Mouse (Mus musculus): ENCODE results near the gene Sugt1. TPM values are rescaled to one million over a fixed set of nuclear protein-coding genes. Genes with fewer than 3 reads are reported as not detected.

Gene Sugt1
- polyA plus RNA-seq, 1 experiment, result 10.6 TPM

DNA sequence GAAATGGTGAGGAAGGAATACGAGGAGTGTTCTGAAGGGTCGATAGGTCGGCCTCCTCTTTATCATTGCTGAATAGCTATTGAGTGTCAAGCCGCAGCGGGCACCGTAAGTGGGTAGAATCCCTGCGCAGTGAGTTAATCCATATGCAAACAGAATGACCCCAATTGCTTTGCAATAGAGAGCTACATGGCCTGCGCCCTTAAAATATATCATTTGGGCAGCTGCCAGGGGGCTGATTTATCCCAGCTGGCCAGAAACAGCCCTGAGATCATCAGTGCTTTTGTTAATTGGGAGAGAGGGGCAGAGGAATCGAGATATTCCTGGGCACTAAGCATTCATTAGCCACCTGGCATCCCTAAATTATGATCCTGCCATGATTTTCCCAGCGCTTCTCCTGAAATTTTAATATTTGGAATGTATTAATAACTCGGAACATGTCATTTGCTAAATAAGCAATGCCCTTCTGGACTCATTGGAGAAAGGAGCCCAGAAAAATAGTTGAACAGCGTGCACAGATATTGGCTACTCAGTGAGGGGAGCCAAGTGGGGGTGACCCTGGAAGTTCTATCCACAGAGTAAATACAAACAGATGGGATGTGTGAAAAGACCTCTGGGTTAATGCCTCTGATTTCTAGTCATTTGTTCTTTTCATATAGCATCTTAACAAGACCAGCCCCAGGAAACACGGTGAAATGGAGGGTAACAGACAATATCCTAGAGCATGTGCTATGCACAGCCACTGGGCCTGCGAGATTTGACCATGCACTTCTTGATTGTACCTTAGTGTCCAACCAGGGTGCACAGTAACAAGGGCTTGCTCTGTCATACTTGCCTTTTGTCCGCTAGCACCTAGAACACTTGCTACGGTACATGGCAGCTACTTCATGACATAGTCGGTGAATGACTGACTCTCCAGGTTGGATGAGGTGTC, 85.9 kb downstream of the Sugt1 start:
- no peaks in the 10 kb centered on the region for H3K4me1 ChIP-seq (ENCODE audit: control insufficient read depth, insufficient read depth, low read length)
- no peaks in the 10 kb centered on the region for H3K36me3 ChIP-seq (ENCODE audit: control insufficient read depth, insufficient read depth, low read length)
- H3K27ac ChIP-seq (ENCODE audit: insufficient read depth, low read depth, low read length), result no peak overlapping the region
- DNase-seq, result no peak
- WGBS, result 58% methylated on average over 17 of the region's 17 CpGs
- H3K4me3 ChIP-seq (ENCODE audit: insufficient read depth, low read depth, low read length), result no peak overlapping the region
- TF ChIP-seq POLR2A (IDR thresholded peaks at IDR 0.05; ENCODE audit: low read depth, low read length) (no peak), CTCF (conservative IDR thresholded peaks at IDR 0.05; ENCODE audit: insufficient read depth, insufficient read length, low read depth, low read length) (no peak)
- no peaks in the 10 kb centered on the region for H3K27me3 ChIP-seq (replicated peaks; ENCODE audit: control insufficient read depth, insufficient read depth, low read length)

DNA sequence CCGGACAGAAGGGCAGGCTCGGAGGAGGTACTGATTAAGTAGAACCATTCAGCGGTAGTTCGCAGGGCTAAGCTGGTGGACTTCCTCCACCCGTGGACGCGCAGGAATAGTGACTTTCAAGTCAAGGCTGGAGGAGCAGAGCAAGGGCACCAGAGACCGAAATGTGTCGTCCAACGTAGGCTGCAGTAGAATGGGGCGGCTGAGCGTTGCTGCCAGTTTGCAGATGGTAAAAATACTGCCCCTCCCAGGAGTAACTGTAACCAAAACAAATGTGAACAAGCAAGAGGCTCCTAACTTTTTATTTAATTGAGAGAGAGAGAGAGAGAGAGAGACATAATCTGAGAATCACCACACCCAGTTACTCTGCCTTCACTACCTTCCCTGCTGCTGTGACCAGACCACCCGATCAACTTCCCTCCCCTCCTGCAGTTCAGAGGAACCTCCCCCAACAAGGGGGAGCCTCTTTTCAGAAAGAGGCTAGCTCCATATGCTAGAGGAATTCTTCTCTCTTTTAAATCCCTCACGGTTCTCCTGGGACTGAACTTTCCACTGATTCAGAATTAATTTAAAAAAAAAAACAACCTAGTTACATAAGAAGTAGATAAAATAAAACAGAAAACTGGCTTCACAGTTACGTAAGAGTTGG, 89.7 kb downstream of the Sugt1 start:
- 41% methylated on average over 15 of the region's 15 CpGs for WGBS
- no peak overlapping the region for H3K4me3 ChIP-seq (ENCODE audit: insufficient read depth, low read depth, low read length)
- TF ChIP-seq POLR2A (IDR thresholded peaks at IDR 0.05; ENCODE audit: low read depth, low read length) (no peak), CTCF (conservative IDR thresholded peaks at IDR 0.05; ENCODE audit: insufficient read depth, insufficient read length, low read depth, low read length) (no peak)
- no peaks in the 10 kb centered on the region for H3K4me1 ChIP-seq (ENCODE audit: control insufficient read depth, insufficient read depth, low read length)
- no peak for DNase-seq
- no peaks in the 10 kb centered on the region for H3K27me3 ChIP-seq (replicated peaks; ENCODE audit: control insufficient read depth, insufficient read depth, low read length)
- H3K27ac ChIP-seq (ENCODE audit: insufficient read depth, low read depth, low read length), result no peak overlapping the region
- H3K36me3 ChIP-seq (ENCODE audit: control insufficient read depth, insufficient read depth, low read length), result no peaks in the 10 kb centered on the region

DNA sequence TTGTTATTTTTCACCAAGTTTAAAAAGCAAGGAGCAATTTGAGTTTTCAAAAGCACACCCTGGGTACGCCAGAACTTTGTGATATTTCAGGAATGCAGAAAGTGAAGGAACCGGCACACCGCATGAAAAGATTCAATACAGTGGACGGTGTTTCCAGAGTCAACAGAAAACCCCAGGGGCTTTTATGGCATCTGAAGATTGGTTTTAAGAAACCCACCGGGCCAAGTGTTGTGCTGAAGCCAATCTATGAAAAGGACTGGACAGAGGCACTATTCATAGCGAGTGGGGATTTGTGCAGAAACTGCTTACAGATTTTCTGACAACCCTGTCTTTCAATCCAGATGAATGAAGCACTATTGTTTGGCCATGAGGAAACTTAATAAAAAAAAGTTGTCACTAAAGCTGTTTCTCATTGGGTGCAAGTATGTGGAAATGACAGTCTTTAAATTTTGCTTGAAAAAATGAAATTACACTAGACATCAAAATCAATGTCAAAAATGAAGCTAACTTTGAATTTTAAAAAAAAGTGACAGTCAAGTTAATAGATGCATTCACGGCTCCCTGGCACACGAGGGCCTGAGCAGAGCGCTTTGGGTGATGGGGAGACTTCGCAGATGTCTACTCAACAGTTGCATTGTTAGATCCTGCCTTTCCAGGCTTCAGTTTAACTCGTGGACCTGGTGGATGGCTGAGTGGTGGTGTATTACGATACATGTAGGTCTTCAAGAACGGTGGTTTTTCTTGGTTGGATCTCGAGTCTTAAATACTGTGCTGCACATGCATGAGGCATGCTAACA, 90.6 kb downstream of the Sugt1 start:
- H3K27ac ChIP-seq (ENCODE audit: insufficient read depth, low read depth, low read length), result no peak overlapping the region
- no peaks in the 10 kb centered on the region for H3K36me3 ChIP-seq (ENCODE audit: control insufficient read depth, insufficient read depth, low read length)
- H3K27me3 ChIP-seq (replicated peaks; ENCODE audit: control insufficient read depth, insufficient read depth, low read length), result no peaks in the 10 kb centered on the region
- H3K4me3 ChIP-seq (ENCODE audit: insufficient read depth, low read depth, low read length), result no peak overlapping the region
- no peak for DNase-seq
- TF ChIP-seq CTCF (conservative IDR thresholded peaks at IDR 0.05; ENCODE audit: insufficient read depth, insufficient read length, low read depth, low read length), result no peak
- TF ChIP-seq POLR2A (IDR thresholded peaks at IDR 0.05; ENCODE audit: low read depth, low read length), result no peak
- no peaks in the 10 kb centered on the region for H3K4me1 ChIP-seq (ENCODE audit: control insufficient read depth, insufficient read depth, low read length)
- WGBS, result 74% methylated on average over 14 of the region's 14 CpGs

- Histone ChIP-seq H3K4me1 (ENCODE audit: control insufficient read depth, insufficient read depth, low read length) (no peaks in the 10 kb centered on the region), H3K27me3 (replicated peaks; ENCODE audit: control insufficient read depth, insufficient read depth, low read length) (no peaks in the 10 kb centered on the region), H3K4me3 (ENCODE audit: insufficient read depth, low read depth, low read length) (no peak overlapping the region), H3K36me3 (ENCODE audit: control insufficient read depth, insufficient read depth, low read length) (no peaks in the 10 kb centered on the region), H3K27ac (ENCODE audit: insufficient read depth, low read depth, low read length) (no peak overlapping the region)
- TF ChIP-seq POLR2A (IDR thresholded peaks at IDR 0.05; ENCODE audit: low read depth, low read length), result no peak
- TF ChIP-seq CTCF (conservative IDR thresholded peaks at IDR 0.05; ENCODE audit: insufficient read depth, insufficient read length, low read depth, low read length), result no peak
- no peak for DNase-seq
- 63% methylated on average over 5 of the region's 5 CpGs for whole genome bisulfite sequencing
Observed at GRCm38 (mm10) chr14:79680652-79681051, 93.2 kb downstream of the Sugt1 start.

Other genes starting within 250 kb of the Sugt1 start
- gene Naa16, start 196.9 kb upstream of the Sugt1 start, polyA plus RNA-seq (2012; rRNA removed), result 1.5 and 3.1 TPM in 2 replicates
- 3.2 and 4.7 TPM in 2 replicates for gene Mtrf1, start 189.9 kb upstream of the Sugt1 start, polyA plus RNA-seq (2012; rRNA removed)
- gene Kbtbd7, start 161.2 kb upstream of the Sugt1 start, polyA plus RNA-seq (2012; rRNA removed), result 4.5 and 5.0 TPM in 2 replicates
- gene Kbtbd6, start 135.9 kb upstream of the Sugt1 start, polyA plus RNA-seq (2012; rRNA removed), result 0.14 and 0.15 TPM in 2 replicates
- gene Elf1, start 106.5 kb upstream of the Sugt1 start, polyA plus RNA-seq (2012; rRNA removed), result 15.3 and 15.4 TPM in 2 replicates
- 4.7 and 5.0 TPM in 2 replicates for gene Wbp4, start 106.2 kb upstream of the Sugt1 start, polyA plus RNA-seq (2012; rRNA removed)
- gene Cnmd, start 74.5 kb downstream of the Sugt1 start, polyA plus RNA-seq (2012; rRNA removed), result 0.09 and 0.20 TPM in 2 replicates
- 0.06 and 0.10 TPM in 2 replicates for gene Pcdh8, start 183.6 kb downstream of the Sugt1 start, polyA plus RNA-seq (2012; rRNA removed)